In genomic region chr9:21091707-21092320, GRCm38 (mm10) we compare ENCODE assay signal across 8 mouse cellular contexts. TPM values are rescaled to one million over a fixed set of nuclear protein-coding genes. Genes with fewer than 3 reads are reported as not detected.
A peak's percentile ranks its signal among the peaks of the same experiment; 100 is the strongest.
DNase-seq lines count a peak whose midpoint lies in the region; ATAC-seq and TF ChIP-seq lines count a peak whose summit lies in the region.

TSS of gene Gm38431 (minus strand) at chr9:21091997.
TSS of gene Raver1 (minus strand) at chr9:21092008.

- H3K27me3 ChIP-seq in forebrain, embryonic 15.5 days, result no peaks in the 10 kb centered on the region

- peaks cover 35% of the 10 kb centered on the region for H3K36me3 ChIP-seq in ES-E14 (ENCODE audit: control insufficient read depth, insufficient read depth, low read length, poor library complexity, severe bottlenecking)
- peaks cover 23% of the 10 kb centered on the region for H3K36me3 ChIP-seq in forebrain, embryonic 15.5 days

- under 1% methylated on average over 54 of the region's 54 CpGs for WGBS in forebrain, embryonic 15.5 days
- under 1% methylated on average over 54 of the region's 54 CpGs for WGBS in lung, adult 2 months

- no peak for TF ChIP-seq CTCF in lung, adult 2 months (IDR thresholded peaks at IDR 0.05; ENCODE audit: insufficient read depth, low read length)

- intact Hi-C loops in heart, postnatal 25 days (cut with DNase I), result no loop called here

- peak; percentile 100 for ATAC-seq in forebrain, embryonic 15.5 days (replicated peaks)
- peak; percentile 98 for ATAC-seq in neutrophil, adult 5-6 weeks (ENCODE audit: extremely low read depth, insufficient number of reproducible peaks, low FRiP score, poor library complexity, severe bottlenecking)

- peak within 1 kb of the TSS; percentile 73 for H3K4me2 ChIP-seq in forebrain, embryonic 15.5 days (replicated peaks)

- no peaks in the 10 kb centered on the region for H3K9me3 ChIP-seq in ES-E14 (ENCODE audit: control insufficient read depth, insufficient read depth, low read depth, low read length)
- H3K9me3 ChIP-seq in forebrain, embryonic 15.5 days, result no peaks in the 10 kb centered on the region

- peak within 1 kb of the TSS; percentile 87 to 93 for H3K4me3 ChIP-seq in ES-E14 (ENCODE audit: insufficient read depth in 1 of 2, low read depth in 1 of 2, low read length in 2 of 2, poor library complexity in 1 of 2, severe bottlenecking in 1 of 2)
- H3K4me3 ChIP-seq in forebrain, embryonic 15.5 days, result peak within 1 kb of the TSS; percentile 92
- H3K4me3 ChIP-seq in lung, adult 2 months (replicated peaks; ENCODE audit: extremely low read depth, low read depth, low read length), result peak within 1 kb of the TSS; percentile 90

- peak; percentile 99 for DNase-seq in ES-E14 (ENCODE audit: low read depth, low spot score)
- peak; percentile 99 for DNase-seq in cerebellum, adult 11-12 months
- DNase-seq in heart, postnatal 25 days (ENCODE audit: low spot score), result peak; percentile 96
- peak; percentile 96 to 99 for DNase-seq in layer of hippocampus, adult 18-20 months (ENCODE audit: low spot score in 2 of 2)
- peak; percentile 94 for DNase-seq in lung, adult 2 months
- peak; percentile 97 for DNase-seq in thymus, adult 18-20 months

- peak within 1 kb of the TSS; percentile 98 for H3K9ac ChIP-seq in ES-E14 (ENCODE audit: insufficient read depth, low read depth, low read length, poor library complexity, severe bottlenecking)
- peak within 1 kb of the TSS; percentile 78 for H3K9ac ChIP-seq in forebrain, embryonic 15.5 days (replicated peaks)

- peak within 1 kb of the TSS; percentile 96 for H3K27ac ChIP-seq in ES-E14 (ENCODE audit: insufficient read depth, low read depth, low read length, poor library complexity, severe bottlenecking)
- H3K27ac ChIP-seq in forebrain, embryonic 15.5 days (replicated peaks), result peak within 1 kb of the TSS; percentile 94

- in situ Hi-C loops in ES-E14 (cut with MboI; ENCODE audit: low sequenced_read_pairs in 2 of 2, unreplicated experiment in 2 of 2), result no loop called here

- peak; percentile 76 for TF ChIP-seq POLR2A in lung, adult 2 months (IDR thresholded peaks at IDR 0.05; ENCODE audit: borderline replicate concordance, extremely low read depth, low read depth, low read length)

- peaks cover 2 to 6% of the 10 kb centered on the region in 2 experiments; a peak in 3 of 4 replicates for H3K4me1 ChIP-seq in ES-E14 (ENCODE audit: control insufficient read depth in 2 of 2, insufficient read depth in 2 of 2, low read length in 2 of 2, poor library complexity in 1 of 2)
- H3K4me1 ChIP-seq in forebrain, embryonic 15.5 days, result peaks cover 24% of the 10 kb centered on the region
- H3K4me1 ChIP-seq in lung, adult 2 months (ENCODE audit: control insufficient read depth, insufficient read depth, low read length), result 0 out of 2 replicates have a peak, but pooled peaks cover 2% of the 10 kb centered on the region

TF ChIP-seq in ES-E14, 5 proteins besides CTCF, POLR2A, EP300 and RAD21:
- TF ChIP-seq ZC3H11A (IDR thresholded peaks at IDR 0.05; ENCODE audit: borderline replicate concordance, low read depth, low read length) (no peak), HCFC1 (IDR thresholded peaks at IDR 0.05; ENCODE audit: borderline replicate concordance, insufficient read depth, low read length) (peak; percentile 73; the same call in 1 of the 2 replicates), CHD2 (IDR thresholded peaks at IDR 0.05; ENCODE audit: low read depth, low read length) (peak; percentile 82)

RNA-seq across cellular contexts. Expression of gene Gm38431, which starts in this region (rescaled TPM):
- total RNA-seq in ES-E14 (2012; rRNA removed), result 18.5 and 22.1 TPM in 2 replicates
- 1.0 and 1.3 TPM in 2 replicates for polyA plus RNA-seq in forebrain, embryonic 15.5 days (2015; fragmentation: Nextera tagmentation; extraction: Ambion mirVana)
- total RNA-seq in heart, postnatal 25 days (2021), result 1 to 10 TPM in 1 of 2 experiments, under 1 TPM in 1; 0.86 to 1.5 TPM
- 1 to 10 TPM; 2.2 to 2.7 TPM for total RNA-seq in layer of hippocampus, adult 18-20 months (2021)
- 3.0 and 9.7 TPM in 2 replicates for polyA plus RNA-seq in lung, adult 2 months (2012; rRNA removed)
- 4.7 TPM in 2 replicates for total RNA-seq in neutrophil, adult 5-6 weeks (2017)

RNA-seq across cellular contexts. Expression of gene Raver1, which starts in this region (rescaled TPM):
- total RNA-seq in ES-E14 (2012; rRNA removed), result 18.9 and 26.3 TPM in 2 replicates
- 36.8 and 42.0 TPM in 2 replicates for polyA plus RNA-seq in forebrain, embryonic 15.5 days (2015; fragmentation: Nextera tagmentation; extraction: Ambion mirVana)
- 10 to 100 TPM; 25.8 to 27.9 TPM for total RNA-seq in heart, postnatal 25 days (2021)
- 10 to 100 TPM; 32.9 TPM for total RNA-seq in layer of hippocampus, adult 18-20 months (2021)
- 61.9 and 63.4 TPM in 2 replicates for polyA plus RNA-seq in lung, adult 2 months (2012; rRNA removed)
- 15.0 and 15.4 TPM in 2 replicates for total RNA-seq in neutrophil, adult 5-6 weeks (2017)

Comparison
In these comparisons a context has a peak if more than half of its experiments do, and no peak if none do; other contexts are left out.
1. Peak in every context shown above with its lines: DNase-seq, ATAC-seq, H3K4me3 ChIP-seq and H3K27ac ChIP-seq.